Mouse (Mus musculus) testis, postnatal 14 days (tissue): ENCODE data around the gene Col7a1.

Experiments
- DNase-seq: peaks from one replicate; pipeline ENCODE4 v3.0.0; 2021; ENCODE audit warnings: low spot score

Col7a1 gene

GRCm38 (mm10) chr9:109021428-109021827 lies 68.0 kb downstream of the Col7a1 start:
- no peak for DNase-seq

DNA sequence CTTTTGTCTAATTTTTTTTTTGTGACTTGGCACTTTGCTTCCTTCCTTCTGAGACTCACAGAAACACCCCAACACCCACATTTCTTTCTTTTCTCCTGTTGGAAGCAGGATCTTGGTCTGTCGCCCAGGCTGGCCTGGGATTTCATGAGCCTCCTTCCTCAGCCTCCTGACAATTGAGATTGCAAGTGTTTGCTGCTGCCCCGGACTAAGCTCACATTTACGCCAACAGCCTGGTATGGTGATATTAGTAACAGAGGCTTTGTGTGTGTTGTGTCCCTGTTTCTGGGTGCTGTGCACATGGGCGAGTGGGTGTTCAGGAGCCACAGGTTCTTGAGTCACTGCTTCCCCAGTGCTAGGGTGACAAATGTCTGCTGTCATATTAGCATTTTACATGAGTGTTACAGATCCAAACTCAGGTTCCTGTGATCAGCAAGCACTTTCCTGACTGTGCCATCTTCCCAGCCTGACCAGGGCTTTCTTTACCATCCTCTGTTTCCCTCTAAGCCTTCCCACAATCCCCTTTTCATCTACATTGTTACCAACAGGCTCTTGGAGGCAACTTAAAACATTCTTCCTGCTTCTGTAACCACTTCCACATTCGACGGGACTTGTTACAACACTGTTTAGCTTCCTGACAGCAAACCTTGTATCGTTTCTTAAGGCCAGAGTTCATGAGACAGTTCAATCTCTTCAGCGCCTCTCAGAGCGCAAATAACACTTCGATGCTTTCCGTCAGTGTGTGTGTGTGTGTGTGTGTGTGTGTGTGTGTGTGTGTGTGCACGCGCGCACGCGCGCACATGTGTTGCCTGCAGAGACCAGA lies 69.7 kb downstream of the Col7a1 start:
- DNase-seq, result peak; percentile 32

GRCm38 (mm10) chr9:109027521-109027920 lies 74.1 kb downstream of the Col7a1 start:
- no peak for DNase-seq

GRCm38 (mm10) chr9:109028421-109028820 lies 75.0 kb downstream of the Col7a1 start:
- DNase-seq, result no peak

GRCm38 (mm10) chr9:109028919-109029318 lies 75.5 kb downstream of the Col7a1 start:
- DNase-seq, result no peak

DNA sequence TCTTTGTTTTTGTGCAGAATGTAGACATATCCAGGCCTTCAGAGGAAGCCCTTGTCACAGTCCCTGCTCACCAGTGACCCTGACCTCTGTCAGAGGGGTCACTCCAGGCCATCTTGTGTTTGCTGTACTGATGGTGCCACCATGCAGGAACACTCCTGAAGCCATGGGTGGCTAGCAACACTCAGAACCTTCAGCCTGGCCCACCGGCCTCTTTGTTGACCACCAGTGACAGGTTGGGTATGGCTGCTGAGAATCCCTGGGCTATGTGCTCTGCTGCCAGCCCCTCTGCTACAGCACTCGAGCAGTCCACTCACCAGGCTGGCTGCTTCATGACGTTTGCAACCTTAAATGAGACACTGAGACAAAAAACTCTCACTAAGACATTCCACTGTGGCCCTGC lies 76.9 kb downstream of the Col7a1 start:
- DNase-seq, result no peak

DNA sequence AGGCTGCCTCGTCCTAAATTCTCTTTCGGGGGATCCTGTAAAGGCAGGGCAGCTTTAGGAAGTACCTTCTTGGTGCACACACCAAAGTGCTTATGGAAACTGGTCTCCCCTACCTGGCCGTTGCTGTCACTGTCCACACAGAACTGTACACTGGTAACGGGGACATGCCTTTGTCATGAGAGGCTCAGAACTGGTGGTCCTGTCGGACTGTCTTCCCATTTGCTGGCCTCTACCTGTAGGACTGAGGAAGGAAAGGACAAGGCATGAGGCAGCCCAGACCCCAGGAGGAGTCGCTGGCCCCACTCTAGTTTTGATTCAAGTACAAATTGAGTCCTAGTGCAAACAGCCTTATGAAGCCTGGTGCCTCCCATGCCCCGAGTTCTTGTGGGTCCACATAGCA lies 77.6 kb downstream of the Col7a1 start:
- DNase-seq, result no peak

- DNase-seq, result no peak
Measured at GRCm38 (mm10) chr9:109031686-109032085, 78.3 kb downstream of the Col7a1 start.

DNA sequence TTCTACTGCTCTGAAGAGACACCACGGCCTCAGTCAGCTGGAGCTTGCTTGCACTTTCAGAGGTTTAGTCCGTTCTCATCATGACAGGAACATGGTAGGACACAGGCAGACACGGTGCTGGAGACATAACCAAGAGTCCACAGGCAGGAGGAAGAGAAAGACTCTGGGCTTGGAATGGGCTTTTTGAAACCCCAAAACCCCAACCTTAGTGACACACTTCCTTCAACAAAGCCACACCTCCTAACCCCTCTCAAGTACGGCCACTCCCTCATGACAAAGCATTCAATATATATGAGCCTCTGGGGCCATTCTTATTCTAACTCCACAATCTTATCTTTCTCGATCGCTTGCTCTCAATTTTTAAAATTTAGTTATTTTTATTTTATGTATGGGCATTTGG lies 79.0 kb downstream of the Col7a1 start:
- no peak for DNase-seq
